Mouse (Mus musculus): ENCODE measurements around the gene Kcnv2. TPM values are rescaled to one million over a fixed set of nuclear protein-coding genes. Genes with fewer than 3 reads are reported as not detected.

The Kcnv2 gene
- total and polyA plus RNA-seq, 3 experiments, result 0.16 TPM; not detected in 2

DNA sequence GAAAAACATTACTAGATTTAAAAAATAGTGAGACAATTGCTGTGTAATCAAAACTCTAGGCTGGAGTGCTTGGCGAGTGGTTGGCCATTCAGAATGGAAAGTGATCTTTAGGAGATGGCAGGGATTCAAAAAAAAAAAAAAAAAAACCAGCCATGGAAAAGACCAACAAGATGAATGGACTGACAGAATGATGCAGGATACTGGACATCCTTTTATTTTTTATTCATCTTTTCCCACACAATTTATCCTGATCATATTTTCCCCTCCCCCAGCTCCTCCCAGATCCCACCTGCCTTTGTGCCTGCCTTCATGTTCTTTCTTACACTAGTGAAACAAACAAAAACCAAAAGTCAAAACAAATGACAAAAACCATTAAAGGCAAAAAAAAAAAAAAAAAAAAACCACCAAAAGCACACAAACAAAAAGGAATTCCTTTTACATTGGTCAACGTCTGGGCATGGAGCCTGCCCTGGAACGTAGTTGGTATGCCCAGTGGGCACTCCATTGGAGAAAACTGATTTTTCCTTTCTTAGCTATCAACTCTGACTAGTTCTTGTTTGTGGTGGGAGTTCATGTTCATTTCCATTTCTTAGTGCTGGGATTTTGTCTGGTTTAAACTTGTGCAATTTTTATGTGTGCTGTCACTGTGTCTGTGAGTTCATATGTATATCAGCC, 47.2 kb downstream of the Kcnv2 start:
- DNase-seq (ENCODE audit: low spot score), result no peak
- Histone ChIP-seq H3K4me1 (ENCODE audit: insufficient read depth, low read depth, low read length) (no peaks in the 10 kb centered on the region), H3K27me3 (ENCODE audit: insufficient read depth, low read length) (peaks cover 10% of the 10 kb centered on the region; the same call in 1 of the 2 replicates), H3K9me3 (replicated peaks) (no peaks in the 10 kb centered on the region), H3K36me3 (replicated peaks) (no peaks in the 10 kb centered on the region), H3K4me3 (ENCODE audit: low read depth, low read length) (no peak overlapping the region)
- no peak for TF ChIP-seq TAL1 (conservative IDR thresholded peaks at IDR 0.05; ENCODE audit: low read depth, low read length)
- TF ChIP-seq POLR2AphosphoS5 (IDR thresholded peaks at IDR 0.05; ENCODE audit: insufficient replicate concordance, low read depth, low read length), result no peak
- TF ChIP-seq GATA2 (IDR thresholded peaks at IDR 0.05; ENCODE audit: borderline replicate concordance, low read depth, low read length), result no peak
- no peak for TF ChIP-seq GATA1 (IDR thresholded peaks at IDR 0.05; ENCODE audit: borderline replicate concordance, low read length)
- no peak for TF ChIP-seq CTCF (IDR thresholded peaks at IDR 0.05; ENCODE audit: low read depth, low read length)
- no peak for ATAC-seq (ENCODE audit: extremely low read depth, insufficient number of reproducible peaks, low FRiP score, poor library complexity, severe bottlenecking)

DNA sequence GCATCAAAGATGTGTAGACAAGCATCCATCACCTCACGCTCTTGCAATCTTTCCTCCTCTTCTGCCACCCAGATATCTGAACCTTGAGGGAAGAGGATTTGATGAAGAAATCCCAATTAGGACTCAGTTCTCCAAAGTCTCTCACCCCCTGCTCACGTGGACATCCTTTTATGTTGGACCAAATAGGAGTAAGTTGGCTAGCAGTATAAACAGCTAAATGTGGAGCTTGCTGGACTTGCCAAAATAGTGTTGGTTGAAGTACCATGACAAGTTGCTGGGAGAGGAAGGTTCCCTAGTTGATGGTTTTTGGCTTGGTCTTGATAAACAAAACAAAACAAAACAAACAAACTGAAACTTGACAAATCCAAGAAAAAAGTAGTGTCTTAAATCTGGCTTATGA, 47.8 kb downstream of the Kcnv2 start:
- DNase-seq (ENCODE audit: low spot score), result no peak
- Histone ChIP-seq H3K4me1 (ENCODE audit: insufficient read depth, low read depth, low read length) (no peaks in the 10 kb centered on the region), H3K4me3 (ENCODE audit: low read depth, low read length) (no peak overlapping the region), H3K9me3 (replicated peaks) (no peaks in the 10 kb centered on the region), H3K27me3 (ENCODE audit: insufficient read depth, low read length) (peaks cover 10% of the 10 kb centered on the region; the same call in 1 of the 2 replicates), H3K36me3 (replicated peaks) (no peaks in the 10 kb centered on the region)
- no peak for ATAC-seq (ENCODE audit: extremely low read depth, insufficient number of reproducible peaks, low FRiP score, poor library complexity, severe bottlenecking)
- TF ChIP-seq POLR2AphosphoS5 (IDR thresholded peaks at IDR 0.05; ENCODE audit: insufficient replicate concordance, low read depth, low read length) (no peak), GATA1 (IDR thresholded peaks at IDR 0.05; ENCODE audit: borderline replicate concordance, low read length) (no peak), GATA2 (IDR thresholded peaks at IDR 0.05; ENCODE audit: borderline replicate concordance, low read depth, low read length) (no peak), TAL1 (conservative IDR thresholded peaks at IDR 0.05; ENCODE audit: low read depth, low read length) (no peak), CTCF (IDR thresholded peaks at IDR 0.05; ENCODE audit: low read depth, low read length) (no peak)

DNA sequence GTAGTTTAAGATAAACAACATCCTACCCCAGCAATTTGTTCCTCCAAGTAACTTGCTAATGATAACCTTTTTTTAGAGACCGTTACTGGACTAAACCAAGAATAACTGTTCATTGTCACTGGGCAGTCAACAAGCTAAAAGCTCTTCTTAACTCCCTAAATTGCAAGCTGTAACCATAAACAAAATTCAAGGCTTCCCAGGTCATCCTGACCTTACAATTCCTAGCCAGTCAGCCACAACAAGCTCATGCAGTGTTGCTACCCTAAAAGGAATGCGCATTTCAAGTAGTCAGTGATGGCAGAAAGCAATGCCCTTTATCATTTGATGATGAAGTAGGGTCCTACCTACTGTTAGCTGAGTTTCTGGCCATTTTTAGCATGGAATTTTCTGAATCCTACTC, 48.4 kb downstream of the Kcnv2 start:
- H3K4me3 ChIP-seq (ENCODE audit: low read depth, low read length), result no peak overlapping the region
- H3K4me1 ChIP-seq (ENCODE audit: insufficient read depth, low read depth, low read length), result no peaks in the 10 kb centered on the region
- TF ChIP-seq TAL1 (conservative IDR thresholded peaks at IDR 0.05; ENCODE audit: low read depth, low read length), result no peak
- TF ChIP-seq GATA1 (IDR thresholded peaks at IDR 0.05; ENCODE audit: borderline replicate concordance, low read length), result no peak
- no peak for TF ChIP-seq CTCF (IDR thresholded peaks at IDR 0.05; ENCODE audit: low read depth, low read length)
- no peak for TF ChIP-seq GATA2 (IDR thresholded peaks at IDR 0.05; ENCODE audit: borderline replicate concordance, low read depth, low read length)
- no peak for TF ChIP-seq POLR2AphosphoS5 (IDR thresholded peaks at IDR 0.05; ENCODE audit: insufficient replicate concordance, low read depth, low read length)
- DNase-seq (ENCODE audit: low spot score) (no peak), ATAC-seq (ENCODE audit: extremely low read depth, insufficient number of reproducible peaks, low FRiP score, poor library complexity, severe bottlenecking) (no peak)
- no peaks in the 10 kb centered on the region for H3K9me3 ChIP-seq (replicated peaks)
- no peaks in the 10 kb centered on the region for H3K36me3 ChIP-seq (replicated peaks)
- H3K27me3 ChIP-seq (ENCODE audit: insufficient read depth, low read length), result peaks cover 10% of the 10 kb centered on the region; the same call in 1 of the 2 replicates

DNA sequence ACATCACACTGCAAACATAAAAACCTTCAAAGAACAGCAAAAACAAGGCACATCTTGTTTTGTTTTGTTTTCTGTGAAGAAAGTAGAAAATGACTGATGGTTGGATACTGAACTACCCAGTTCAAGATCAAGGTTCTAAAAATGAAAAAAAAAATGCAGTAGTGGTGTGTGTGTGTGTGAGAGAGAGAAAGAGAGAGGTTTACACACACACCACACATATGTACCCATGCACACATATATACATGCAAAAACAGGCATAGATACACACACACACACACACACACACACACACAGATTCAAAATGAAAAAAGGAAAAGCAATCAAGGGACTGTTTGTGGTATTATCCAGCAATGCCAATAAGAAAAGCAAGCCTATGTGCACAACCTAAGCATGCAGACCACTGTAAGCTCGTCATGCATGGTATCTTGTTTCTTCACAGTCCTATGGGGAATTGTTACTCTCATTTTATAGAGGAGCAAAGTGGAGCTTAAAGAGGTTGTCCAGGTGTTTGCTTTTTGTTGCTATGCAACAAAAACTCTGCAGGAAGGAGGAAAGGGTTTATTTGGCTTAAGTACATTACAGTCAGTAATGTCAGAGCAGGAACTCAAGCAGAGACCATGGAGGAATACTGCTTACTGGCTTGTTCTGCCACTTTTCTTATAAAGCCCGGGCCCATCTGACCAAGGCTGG, 57.5 kb downstream of the Kcnv2 start:
- TF ChIP-seq GATA2 (IDR thresholded peaks at IDR 0.05; ENCODE audit: borderline replicate concordance, low read depth, low read length), result no peak
- TF ChIP-seq CTCF (IDR thresholded peaks at IDR 0.05; ENCODE audit: low read depth, low read length), result no peak
- TF ChIP-seq GATA1 (IDR thresholded peaks at IDR 0.05; ENCODE audit: borderline replicate concordance, low read length), result no peak
- no peak for TF ChIP-seq TAL1 (conservative IDR thresholded peaks at IDR 0.05; ENCODE audit: low read depth, low read length)
- TF ChIP-seq POLR2AphosphoS5 (IDR thresholded peaks at IDR 0.05; ENCODE audit: insufficient replicate concordance, low read depth, low read length), result no peak
- no peak for DNase-seq (ENCODE audit: low spot score)
- H3K9me3 ChIP-seq (replicated peaks), result no peaks in the 10 kb centered on the region
- no peak overlapping the region for H3K4me3 ChIP-seq (ENCODE audit: low read depth, low read length)
- ATAC-seq (ENCODE audit: extremely low read depth, insufficient number of reproducible peaks, low FRiP score, poor library complexity, severe bottlenecking), result no peak
- H3K27me3 ChIP-seq (ENCODE audit: insufficient read depth, low read length), result no peaks in the 10 kb centered on the region
- H3K4me1 ChIP-seq (ENCODE audit: insufficient read depth, low read depth, low read length), result no peaks in the 10 kb centered on the region
- peaks cover 7% of the 10 kb centered on the region for H3K36me3 ChIP-seq (replicated peaks)

DNA sequence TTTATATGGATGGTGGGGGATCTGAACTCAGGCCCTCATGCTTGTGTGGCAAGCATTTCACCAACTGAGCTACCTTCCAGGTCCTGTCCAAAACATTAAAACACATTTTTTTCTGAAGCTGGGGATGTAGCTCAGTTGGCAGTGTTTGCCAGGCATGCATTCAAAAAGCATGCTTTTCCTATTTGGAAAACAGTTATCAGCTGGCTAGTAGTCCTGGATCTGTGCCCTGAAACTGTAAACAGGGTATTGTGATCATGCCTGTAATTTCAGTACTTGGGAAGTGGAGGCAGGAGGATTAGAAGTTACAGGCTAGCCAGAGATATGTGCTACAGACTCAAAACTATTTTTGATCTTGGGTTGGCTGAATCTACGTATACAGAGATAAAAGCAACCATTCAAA, 59.7 kb downstream of the Kcnv2 start:
- peaks cover 30% of the 10 kb centered on the region for H3K36me3 ChIP-seq (replicated peaks)
- no peaks in the 10 kb centered on the region for H3K27me3 ChIP-seq (ENCODE audit: insufficient read depth, low read length)
- H3K4me1 ChIP-seq (ENCODE audit: insufficient read depth, low read depth, low read length), result no peaks in the 10 kb centered on the region
- DNase-seq (ENCODE audit: low spot score) (no peak), ATAC-seq (ENCODE audit: extremely low read depth, insufficient number of reproducible peaks, low FRiP score, poor library complexity, severe bottlenecking) (no peak)
- no peak for TF ChIP-seq TAL1 (conservative IDR thresholded peaks at IDR 0.05; ENCODE audit: low read depth, low read length)
- no peak for TF ChIP-seq CTCF (IDR thresholded peaks at IDR 0.05; ENCODE audit: low read depth, low read length)
- TF ChIP-seq GATA1 (IDR thresholded peaks at IDR 0.05; ENCODE audit: borderline replicate concordance, low read length), result no peak
- TF ChIP-seq POLR2AphosphoS5 (IDR thresholded peaks at IDR 0.05; ENCODE audit: insufficient replicate concordance, low read depth, low read length), result no peak
- TF ChIP-seq GATA2 (IDR thresholded peaks at IDR 0.05; ENCODE audit: borderline replicate concordance, low read depth, low read length), result no peak
- no peak overlapping the region for H3K4me3 ChIP-seq (ENCODE audit: low read depth, low read length)
- H3K9me3 ChIP-seq (replicated peaks), result no peaks in the 10 kb centered on the region

DNA sequence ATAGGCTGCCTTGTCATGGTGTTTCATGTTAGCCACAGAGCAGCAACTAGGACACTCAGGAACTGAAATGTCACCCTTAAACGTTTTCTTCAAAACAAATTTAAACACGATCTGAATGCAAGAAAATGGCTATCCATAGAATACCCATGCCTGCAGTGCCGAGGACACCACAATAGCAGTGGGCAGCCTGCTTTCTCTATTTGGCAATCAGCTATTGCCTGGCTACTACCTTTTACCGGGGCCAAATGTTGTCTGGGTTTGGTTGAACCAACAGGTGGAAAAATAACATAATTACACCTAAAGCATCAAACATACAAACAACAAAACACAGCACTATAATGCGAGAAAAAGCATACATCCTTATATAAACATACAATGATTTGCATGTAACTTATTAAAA, 60.9 kb downstream of the Kcnv2 start:
- TF ChIP-seq GATA2 (IDR thresholded peaks at IDR 0.05; ENCODE audit: borderline replicate concordance, low read depth, low read length), result no peak
- H3K9me3 ChIP-seq (replicated peaks), result no peaks in the 10 kb centered on the region
- ATAC-seq (ENCODE audit: extremely low read depth, insufficient number of reproducible peaks, low FRiP score, poor library complexity, severe bottlenecking), result no peak

More for the DNA sequence above, 60.9 kb downstream of the Kcnv2 start:
- Histone ChIP-seq H3K4me3 (ENCODE audit: low read depth, low read length) (no peak overlapping the region), H3K27me3 (ENCODE audit: insufficient read depth, low read length) (no peaks in the 10 kb centered on the region), H3K4me1 (ENCODE audit: insufficient read depth, low read depth, low read length) (no peaks in the 10 kb centered on the region), H3K36me3 (replicated peaks) (peaks cover 41% of the 10 kb centered on the region)
- DNase-seq (ENCODE audit: low spot score), result no peak

Data from G1E (cell line).